In genomic region chr11:97659990-97660714, GRCm38 (mm10) we compare ENCODE assay signal across 8 mouse cellular contexts. TPM values are rescaled to one million over a fixed set of nuclear protein-coding genes. Genes with fewer than 3 reads are reported as not detected.
DNase-seq lines count a peak whose midpoint lies in the region; ATAC-seq lines count a peak whose summit lies in the region.

No protein-coding gene starts in this region.

- peak overlapping the region; percentile 85 for H3K9ac ChIP-seq in embryonic facial prominence, embryonic 11.5 days (replicated peaks; ENCODE audit: low read length)
- H3K9ac ChIP-seq in midbrain, embryonic 16.5 days (ENCODE audit: low read depth, low read length): peak overlapping the region; percentile 83

- H3K27ac ChIP-seq in embryonic facial prominence, embryonic 11.5 days (replicated peaks; ENCODE audit: low read depth, low read length): no peak overlapping the region
- H3K27ac ChIP-seq in midbrain, embryonic 16.5 days (ENCODE audit: low read length): peak overlapping the region; percentile 66

- no peaks in the 10 kb centered on the region for H3K36me3 ChIP-seq in embryonic facial prominence, embryonic 11.5 days (replicated peaks; ENCODE audit: control insufficient read depth, insufficient read depth, low read depth, low read length)
- no peaks in the 10 kb centered on the region for H3K36me3 ChIP-seq in midbrain, embryonic 16.5 days (ENCODE audit: control insufficient read depth, insufficient read depth, low read length)

- H3K9me3 ChIP-seq in embryonic facial prominence, embryonic 11.5 days (replicated peaks; ENCODE audit: control insufficient read depth, low read length): no peaks in the 10 kb centered on the region
- H3K9me3 ChIP-seq in midbrain, embryonic 16.5 days (replicated peaks; ENCODE audit: control insufficient read depth, low read length, poor library complexity, severe bottlenecking): no peaks in the 10 kb centered on the region

- H3K4me2 ChIP-seq in embryonic facial prominence, embryonic 11.5 days (ENCODE audit: low read depth, low read length): peak overlapping the region; percentile 84
- H3K4me2 ChIP-seq in midbrain, embryonic 16.5 days (ENCODE audit: low read length): peak overlapping the region; percentile 82

- DNase-seq in 416B (ENCODE audit: low read depth) (peak; percentile 71), liver (peak; percentile 75)
- DNase-seq in adrenal gland, adult 2 months: peak; percentile 90
- DNase-seq in embryonic facial prominence, embryonic 11.5 days (ENCODE audit: low spot score): peak; percentile 83
- peak; percentile 80 to 84 for DNase-seq in heart, adult 9 months (ENCODE audit: low spot score in 2 of 2)
- peak; percentile 68 to 73 for DNase-seq in kidney, adult 8-10 months
- DNase-seq in spleen, postnatal 4 days (ENCODE audit: low spot score in 2 of 2): peak; percentile 65 to 81

- peaks cover 11% of the 10 kb centered on the region for H3K4me1 ChIP-seq in embryonic facial prominence, embryonic 11.5 days (ENCODE audit: control insufficient read depth, insufficient read depth, low read length)
- H3K4me1 ChIP-seq in midbrain, embryonic 16.5 days (ENCODE audit: control insufficient read depth, insufficient read depth, low read length): peaks cover 31% of the 10 kb centered on the region

- peak; percentile 68 for ATAC-seq in embryonic facial prominence, embryonic 11.5 days (replicated peaks; ENCODE audit: insufficient number of reproducible peaks, low FRiP score, low TSS enrichment, low read depth)
- peak; percentile 81 for ATAC-seq in midbrain, embryonic 16.5 days

- 0% methylated on average over 72 of the region's 78 CpGs for WGBS in embryonic facial prominence, embryonic 11.5 days
- 0% methylated on average over 52 of the region's 78 CpGs for WGBS in midbrain, embryonic 16.5 days

- peak overlapping the region; percentile 81 for H3K4me3 ChIP-seq in embryonic facial prominence, embryonic 11.5 days (ENCODE audit: low read depth, low read length)
- peak overlapping the region; percentile 72 for H3K4me3 ChIP-seq in midbrain, embryonic 16.5 days (ENCODE audit: low read depth, low read length)

- peaks cover 8% of the 10 kb centered on the region for H3K27me3 ChIP-seq in embryonic facial prominence, embryonic 11.5 days (ENCODE audit: control insufficient read depth, insufficient read depth, low read length)
- H3K27me3 ChIP-seq in midbrain, embryonic 16.5 days (ENCODE audit: control insufficient read depth, insufficient read depth, low read depth, low read length): peaks cover 7% of the 10 kb centered on the region

RNA-seq across cellular contexts. Expression of gene Mllt6, which starts 3.1 kb away (rescaled TPM):
- 10 to 100 TPM; 30.6 to 51.2 TPM for total RNA-seq in adrenal gland, adult 2 months (2021)
- 73.0 and 85.8 TPM in 2 replicates for polyA plus RNA-seq in adrenal gland, adult 2 months (2012; rRNA removed)
- polyA plus RNA-seq in embryonic facial prominence, embryonic 11.5 days (2014; fragmentation: Nextera tagmentation; extraction: Ambion mirVana): 3.7 and 3.9 TPM in 2 replicates
- 3.3 and 3.5 TPM in 2 replicates for polyA plus RNA-seq in midbrain, embryonic 16.5 days (2015; fragmentation: Nextera tagmentation; extraction: Ambion mirVana)

RNA-seq across cellular contexts. Expression of gene Cisd3, which starts 25.5 kb away (rescaled TPM):
- 100 to 1,000 TPM; 183 to 265 TPM for total RNA-seq in adrenal gland, adult 2 months (2021)
- 61.6 and 66.4 TPM in 2 replicates for polyA plus RNA-seq in adrenal gland, adult 2 months (2012; rRNA removed)
- polyA plus RNA-seq in embryonic facial prominence, embryonic 11.5 days (2014; fragmentation: Nextera tagmentation; extraction: Ambion mirVana): 11.8 TPM in 2 replicates
- 24.4 and 29.8 TPM in 2 replicates for polyA plus RNA-seq in midbrain, embryonic 16.5 days (2015; fragmentation: Nextera tagmentation; extraction: Ambion mirVana)

RNA-seq across cellular contexts. Expression of gene Epop, which starts 30.6 kb away (rescaled TPM):
- total RNA-seq in adrenal gland, adult 2 months (2021): 1 to 10 TPM; 2.0 to 6.8 TPM
- polyA plus RNA-seq in adrenal gland, adult 2 months (2012; rRNA removed): 10.6 and 16.2 TPM in 2 replicates
- 9.0 and 9.7 TPM in 2 replicates for polyA plus RNA-seq in embryonic facial prominence, embryonic 11.5 days (2014; fragmentation: Nextera tagmentation; extraction: Ambion mirVana)
- 1.2 and 1.3 TPM in 2 replicates for polyA plus RNA-seq in midbrain, embryonic 16.5 days (2015; fragmentation: Nextera tagmentation; extraction: Ambion mirVana)

RNA-seq across cellular contexts. Expression of gene Pcgf2, which starts 40.1 kb away (rescaled TPM):
- total RNA-seq in adrenal gland, adult 2 months (2021): 10 to 100 TPM; 19.8 to 26.1 TPM
- polyA plus RNA-seq in adrenal gland, adult 2 months (2012; rRNA removed): 89.5 and 107 TPM in 2 replicates
- 18.0 and 21.8 TPM in 2 replicates for polyA plus RNA-seq in embryonic facial prominence, embryonic 11.5 days (2014; fragmentation: Nextera tagmentation; extraction: Ambion mirVana)
- polyA plus RNA-seq in midbrain, embryonic 16.5 days (2015; fragmentation: Nextera tagmentation; extraction: Ambion mirVana): 18.2 and 19.1 TPM in 2 replicates

RNA-seq across cellular contexts. Expression of gene Psmb3, which starts 43.0 kb away (rescaled TPM):
- total RNA-seq in adrenal gland, adult 2 months (2021): 100 to 1,000 TPM; 224 to 239 TPM
- polyA plus RNA-seq in adrenal gland, adult 2 months (2012; rRNA removed): 247 and 261 TPM in 2 replicates
- 476 and 532 TPM in 2 replicates for polyA plus RNA-seq in embryonic facial prominence, embryonic 11.5 days (2014; fragmentation: Nextera tagmentation; extraction: Ambion mirVana)
- 387 and 401 TPM in 2 replicates for polyA plus RNA-seq in midbrain, embryonic 16.5 days (2015; fragmentation: Nextera tagmentation; extraction: Ambion mirVana)

Comparison
In these comparisons a context has a peak if more than half of its experiments do, and no peak if none do; other contexts are left out.
1. RNA of gene Mllt6, which starts 3.1 kb away (polyA plus RNA-seq): 73.0 to 85.8 TPM in adrenal gland, adult 2 months; 3.7 to 3.9 TPM in embryonic facial prominence, embryonic 11.5 days and 3.3 to 3.5 TPM in midbrain, embryonic 16.5 days; every median in the first group is over 10 times any median in the second.
2. Peak in every context shown above with its lines, with median percentiles within 50 percentile points of each other: DNase-seq.